Mouse (Mus musculus) kidney, adult 11 months (tissue): Measurements from ENCODE around the gene Wdr46.

ENCODE experiments used
- DNase-seq: peaks from one replicate; pipeline ENCODE4 v3.0.0; 2022

Gene Wdr46

DNA sequence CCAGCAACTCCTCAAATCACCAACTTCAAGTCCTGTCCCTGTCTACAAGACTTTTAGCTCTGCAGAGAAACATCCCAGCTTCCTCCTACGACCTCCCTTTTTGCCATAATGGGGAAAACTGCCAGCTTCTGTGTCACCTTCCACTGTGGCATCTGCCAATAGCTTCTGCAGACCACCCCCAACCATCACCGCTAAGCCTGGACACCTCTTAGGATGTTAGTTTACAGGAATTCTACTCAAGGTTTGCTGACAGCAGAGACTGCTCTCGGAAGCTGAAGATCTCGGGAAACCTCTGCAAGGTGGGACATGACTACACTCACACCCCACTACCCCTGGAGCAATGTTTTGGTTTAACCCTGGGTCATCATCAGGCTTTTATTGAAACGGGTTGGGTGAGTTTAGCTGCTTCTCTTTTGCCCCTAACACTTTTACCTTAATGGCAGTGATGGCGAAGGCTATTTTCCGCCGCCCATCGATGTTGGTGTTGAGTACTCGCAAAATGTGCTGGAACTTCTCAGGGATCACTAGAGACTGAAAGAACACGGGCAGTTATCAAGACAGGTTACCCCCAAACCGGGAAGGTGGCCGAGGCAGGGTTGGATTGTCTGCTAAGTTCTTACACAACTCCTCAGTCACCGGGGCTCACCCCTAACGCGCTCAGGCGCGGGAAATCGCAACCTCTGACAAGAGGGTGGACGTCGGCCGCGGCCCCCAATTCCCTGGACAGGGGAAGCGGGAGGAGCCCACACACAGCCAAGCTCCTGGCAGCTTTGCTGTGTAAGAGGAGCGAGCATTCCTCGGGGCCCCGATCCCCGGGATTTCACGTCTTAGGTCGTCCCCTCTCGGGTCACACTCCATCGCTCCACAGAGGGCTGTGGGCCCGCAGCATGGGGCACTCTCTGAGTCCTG lies 14.4 kb downstream of the Wdr46 start:
- DNase-seq, result no peak

DNA sequence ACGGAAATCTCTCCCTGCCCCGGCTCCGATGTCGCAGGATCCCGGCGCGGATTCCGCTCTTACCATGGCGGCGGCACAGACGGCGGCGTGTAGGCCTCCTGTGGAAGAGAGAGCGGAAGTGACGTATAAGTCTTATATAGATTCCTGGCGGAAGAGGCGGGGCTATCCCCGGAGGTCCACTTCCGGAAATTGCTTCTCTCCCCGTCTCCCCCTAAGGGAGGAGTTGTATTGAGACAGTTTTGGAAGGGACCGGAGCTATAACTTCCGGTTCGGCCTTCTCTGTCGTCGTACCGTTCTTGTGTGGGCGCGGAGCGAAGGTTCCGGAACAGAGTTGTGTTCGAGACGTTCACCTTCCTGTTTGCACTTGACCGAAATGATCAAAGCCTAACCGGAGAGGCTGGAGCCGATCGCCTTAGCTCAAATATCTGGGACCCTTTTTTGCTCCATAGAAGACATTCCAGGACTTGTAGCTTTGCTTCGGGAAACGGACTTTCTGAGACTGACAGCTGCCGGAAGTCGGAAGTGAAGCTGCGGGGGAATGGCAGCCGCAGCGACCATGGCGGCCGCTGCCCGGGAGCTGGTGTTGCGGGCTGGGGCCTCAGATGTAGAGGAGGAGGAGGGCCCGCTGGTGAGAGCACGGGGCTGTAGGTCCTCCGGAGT lies 15.2 kb downstream of the Wdr46 start, which contains the start of the genes Vps52 and Rps18:
Gene Vps52, plus strand, starts transcription at position 258 of the 660 bp plus-strand sequence.
Gene Rps18, minus strand, starts transcription at position 447 of the 660 bp plus-strand sequence.
- peak; percentile 97 for DNase-seq

DNA sequence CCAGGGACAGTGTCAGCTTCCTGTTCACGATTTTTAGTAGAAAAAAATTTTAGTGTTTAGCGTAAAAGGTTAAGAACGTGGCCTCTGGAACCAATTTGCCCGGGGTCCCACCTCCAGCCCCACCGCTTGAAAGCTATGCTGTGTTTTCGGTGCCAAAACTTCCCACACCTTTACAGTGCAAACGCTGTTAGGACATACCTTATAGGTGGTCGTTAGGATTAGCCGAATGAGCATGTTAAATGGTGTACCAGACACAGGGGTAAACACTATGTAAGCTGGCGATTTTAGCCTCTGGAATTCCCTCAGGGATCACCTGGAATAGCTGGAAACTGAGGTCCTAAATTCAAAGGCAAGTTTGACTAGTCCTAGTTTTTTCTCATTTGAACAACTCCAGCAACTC lies 15.9 kb downstream of the Wdr46 start:
- no peak for DNase-seq

DNA sequence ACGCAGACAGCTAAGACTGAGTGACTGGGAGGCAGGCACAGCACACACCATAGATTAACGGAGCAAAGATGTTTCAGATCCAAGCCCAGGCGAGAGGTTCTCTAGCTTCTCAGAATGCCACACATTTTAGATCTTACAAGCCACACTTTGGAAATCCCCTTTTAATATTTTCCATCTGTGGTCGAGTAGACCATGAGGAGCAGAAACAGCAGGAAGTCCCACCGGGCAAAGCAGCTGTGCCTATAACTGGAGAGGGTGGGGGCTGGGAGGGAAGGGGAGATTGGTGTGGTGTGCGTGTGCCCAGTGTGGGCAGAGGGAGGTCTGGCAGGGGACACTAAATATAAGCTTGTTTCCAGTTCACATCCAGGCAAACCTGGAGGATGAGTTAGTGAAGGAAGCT lies 17.0 kb downstream of the Wdr46 start:
- no peak for DNase-seq

DNA sequence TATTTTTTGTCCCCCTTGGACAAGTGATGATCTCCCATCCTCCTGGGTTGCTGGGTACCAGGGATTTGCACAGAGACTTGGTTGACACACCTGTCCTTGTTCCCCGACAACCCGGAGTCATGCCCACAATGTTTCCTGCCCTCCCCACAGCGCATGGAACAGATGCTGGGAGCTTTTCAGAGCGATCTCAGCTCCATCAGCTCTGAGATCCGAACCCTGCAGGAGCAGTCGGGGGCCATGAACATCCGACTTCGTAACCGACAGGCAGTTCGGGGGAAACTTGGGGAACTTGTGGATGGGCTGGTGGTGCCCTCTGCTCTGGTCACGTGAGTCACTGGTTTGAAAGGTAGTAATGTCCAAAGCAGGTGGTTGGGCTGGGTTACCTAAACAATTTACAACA lies 18.0 kb downstream of the Wdr46 start:
- no peak for DNase-seq

DNA sequence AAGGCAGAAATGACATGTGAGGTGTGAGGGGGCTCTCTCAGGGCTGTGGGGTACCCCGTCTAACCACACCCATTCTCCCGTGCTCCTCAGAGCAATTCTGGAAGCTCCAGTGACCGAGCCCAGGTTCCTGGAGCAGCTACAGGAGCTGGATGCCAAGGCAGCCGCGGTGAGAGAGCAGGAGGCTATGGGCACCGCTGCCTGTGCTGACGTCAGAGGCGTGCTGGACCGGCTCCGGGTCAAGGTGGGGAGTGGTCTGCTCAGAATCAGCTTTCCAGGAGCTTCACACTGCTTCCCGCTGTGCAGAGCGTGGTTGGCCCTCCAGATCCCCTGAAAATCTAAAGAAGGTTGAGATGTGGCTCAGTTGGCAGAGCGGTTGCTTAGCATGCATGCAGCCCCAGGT lies 18.7 kb downstream of the Wdr46 start:
- DNase-seq, result no peak

DNA sequence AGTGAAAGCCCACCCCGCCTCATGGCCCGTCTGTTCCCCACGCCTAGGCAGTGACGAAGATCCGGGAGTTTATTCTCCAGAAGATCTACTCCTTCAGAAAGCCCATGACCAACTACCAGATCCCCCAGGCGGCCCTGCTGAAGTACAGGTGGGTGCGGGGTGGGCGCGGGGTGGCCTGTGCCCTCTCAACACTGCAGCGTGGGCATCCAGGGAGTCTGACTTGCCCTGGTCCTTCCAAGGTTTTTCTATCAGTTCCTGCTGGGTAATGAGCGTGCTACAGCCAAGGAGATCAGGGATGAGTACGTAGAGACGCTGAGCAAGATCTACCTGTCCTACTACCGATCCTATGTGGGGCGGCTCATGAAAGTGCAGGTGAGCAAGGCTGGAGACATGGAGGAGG lies 19.5 kb downstream of the Wdr46 start:
- DNase-seq, result no peak

DNA sequence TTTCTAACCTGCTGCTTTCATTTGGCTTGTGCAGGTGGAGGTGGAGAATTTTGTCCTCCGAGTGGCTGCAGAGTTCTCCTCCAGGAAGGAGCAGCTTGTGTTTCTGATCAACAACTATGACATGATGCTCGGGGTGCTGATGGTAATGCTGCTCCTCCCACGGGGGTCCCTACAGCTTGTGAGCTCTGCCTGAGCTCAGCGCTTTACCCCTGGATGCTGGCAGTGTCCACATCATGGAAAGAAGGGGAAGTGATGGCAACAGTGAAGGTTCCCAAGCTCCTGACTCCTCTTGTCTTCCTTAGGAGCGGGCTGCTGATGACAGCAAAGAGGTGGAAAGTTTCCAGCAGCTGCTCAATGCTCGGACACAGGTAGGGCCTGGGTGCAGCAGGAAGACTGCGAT lies 22.4 kb downstream of the Wdr46 start:
- no peak for DNase-seq

DNA sequence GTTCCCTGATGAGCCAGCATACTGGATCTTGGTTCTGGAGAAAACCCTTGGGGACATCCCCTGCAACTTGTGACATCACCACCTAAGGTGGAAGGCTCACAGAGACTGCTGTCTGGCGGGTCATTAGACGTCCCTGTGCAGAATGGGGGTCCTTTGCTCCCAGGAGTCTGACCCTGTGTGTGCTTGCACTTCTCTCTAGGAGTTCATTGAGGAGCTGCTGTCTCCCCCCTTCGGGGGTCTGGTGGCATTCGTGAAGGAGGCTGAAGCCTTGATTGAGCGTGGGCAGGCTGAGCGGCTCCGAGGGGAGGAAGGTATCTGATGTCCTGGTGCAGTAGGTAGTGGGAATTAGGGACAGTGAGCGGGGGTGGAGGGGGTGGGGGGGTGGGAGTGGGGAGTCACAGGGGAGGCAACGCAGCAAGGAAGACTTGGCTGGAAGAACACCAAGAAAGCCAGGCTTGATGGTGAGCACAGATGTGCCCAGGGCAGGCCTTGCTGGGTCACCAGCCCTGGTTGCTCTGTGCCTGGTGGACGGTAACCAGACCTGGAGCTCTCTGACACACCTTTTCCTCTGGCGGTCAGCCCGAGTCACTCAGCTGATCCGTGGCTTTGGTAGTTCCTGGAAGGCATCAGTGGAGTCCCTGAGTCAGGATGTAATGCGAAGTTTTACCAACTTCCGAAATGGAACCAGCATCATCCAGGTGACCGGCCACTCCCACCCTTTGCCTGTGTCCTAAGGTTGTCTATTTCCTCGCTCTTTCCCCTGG lies 24.8 kb downstream of the Wdr46 start:
- no peak for DNase-seq

DNA sequence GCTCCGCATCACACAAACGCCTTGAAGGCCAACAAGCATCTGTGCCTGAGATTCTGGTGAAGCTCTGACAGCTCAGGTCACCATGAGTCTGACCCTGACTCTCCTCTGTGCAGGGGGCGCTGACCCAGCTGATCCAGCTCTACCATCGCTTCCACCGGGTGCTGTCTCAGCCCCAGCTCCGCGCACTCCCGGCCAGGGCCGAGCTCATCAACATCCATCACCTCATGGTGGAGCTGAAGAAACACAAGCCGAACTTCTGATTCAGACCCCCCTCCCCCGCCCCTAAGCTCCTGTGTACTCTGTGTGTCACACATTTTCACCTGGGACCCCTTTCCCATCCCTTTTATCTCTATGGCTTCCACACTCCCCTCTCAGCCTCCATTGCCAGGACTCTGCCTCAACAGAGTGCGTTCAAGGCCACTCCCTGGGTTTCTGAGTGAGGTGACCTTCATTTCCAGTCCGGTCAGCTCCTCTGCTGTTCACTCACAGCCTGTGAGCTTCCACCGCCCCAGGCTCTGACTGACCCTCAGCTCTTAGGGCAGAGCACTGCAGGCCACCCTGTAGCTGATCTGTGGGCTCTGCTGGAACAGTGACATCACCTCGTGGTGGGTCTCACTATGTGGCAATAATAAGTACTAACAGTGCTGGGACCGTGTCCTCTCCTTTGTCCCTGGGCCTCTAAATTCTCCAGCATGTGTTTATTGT lies 25.5 kb downstream of the Wdr46 start:
- no peak for DNase-seq

DNA sequence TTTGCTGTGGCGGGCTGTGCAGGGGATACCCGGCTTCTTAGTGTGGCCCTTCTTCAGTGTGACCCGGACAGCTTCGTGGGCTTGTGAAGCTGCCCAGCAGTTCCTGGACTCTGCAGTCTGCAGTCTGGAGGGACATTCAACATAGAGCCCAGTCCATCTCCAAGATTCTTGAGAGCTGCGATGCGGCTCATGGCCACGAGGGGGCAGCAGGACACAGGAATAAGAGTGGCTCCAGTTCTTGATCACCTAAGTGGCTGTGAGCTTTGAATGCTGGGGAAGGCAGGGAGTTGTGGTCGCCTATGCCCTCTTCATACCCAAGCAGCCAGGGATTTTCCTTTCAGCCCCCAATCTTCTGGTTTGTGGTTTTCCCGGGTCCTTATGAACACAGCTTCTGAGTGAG lies 28.0 kb downstream of the Wdr46 start:
- peak; percentile 77 for DNase-seq

DNA sequence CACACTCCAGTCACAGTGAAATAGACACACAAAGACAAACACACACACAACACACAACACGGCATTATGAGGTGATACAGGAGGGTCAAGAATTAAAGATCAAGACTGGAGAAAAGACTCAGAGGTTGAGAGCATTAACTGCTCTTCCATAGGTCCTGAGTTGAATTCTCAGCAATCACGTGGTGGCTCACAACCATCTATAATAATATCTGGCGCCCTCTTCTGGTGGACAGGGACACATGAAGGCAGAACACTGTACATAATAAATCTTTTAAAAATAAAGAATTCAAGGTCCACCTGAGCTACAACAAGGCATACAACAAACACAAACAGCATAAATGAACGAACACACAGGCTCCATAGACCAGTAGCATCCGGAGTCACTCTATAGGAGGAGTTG lies 28.5 kb downstream of the Wdr46 start:
- no peak for DNase-seq

DNA sequence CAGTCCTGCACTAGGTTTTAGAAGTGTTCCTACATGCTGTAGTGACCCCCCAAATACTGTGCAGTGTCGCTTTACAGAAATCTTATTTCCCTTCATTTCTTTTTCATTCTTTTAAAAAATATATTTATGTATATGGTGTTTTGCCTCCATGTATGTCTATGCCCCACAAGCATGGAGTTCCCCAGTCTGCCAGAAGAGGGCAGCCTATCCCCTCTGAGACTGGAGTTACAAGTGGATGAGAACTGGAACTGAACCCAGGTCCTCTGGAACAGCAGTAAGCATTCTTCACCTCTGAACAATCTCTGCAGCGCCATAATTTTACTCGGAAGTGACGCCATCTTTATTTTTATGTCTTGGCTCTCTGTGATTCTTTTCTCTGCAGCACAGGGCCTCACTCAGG lies 28.9 kb downstream of the Wdr46 start:
- DNase-seq, result no peak

DNA sequence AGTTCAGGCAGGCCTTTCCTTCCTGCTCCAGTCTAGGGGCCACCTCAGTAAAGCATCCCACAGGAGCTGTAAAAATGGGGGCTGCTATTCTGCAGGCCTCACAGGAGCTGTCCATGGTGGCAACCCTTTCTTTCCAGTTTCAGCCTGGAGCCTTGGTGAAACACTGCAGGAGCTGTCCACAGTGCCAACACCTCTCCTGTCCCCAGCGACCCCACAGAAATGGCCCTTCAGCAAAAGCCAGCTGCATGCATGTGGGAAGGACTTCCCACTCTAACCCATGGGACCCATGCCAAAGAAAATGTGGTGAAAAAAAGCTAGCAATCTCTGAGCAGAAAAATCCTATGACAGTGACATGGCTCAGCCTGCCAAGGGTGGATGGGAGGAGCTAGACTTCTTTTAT lies 32.2 kb downstream of the Wdr46 start:
- no peak for DNase-seq

DNA sequence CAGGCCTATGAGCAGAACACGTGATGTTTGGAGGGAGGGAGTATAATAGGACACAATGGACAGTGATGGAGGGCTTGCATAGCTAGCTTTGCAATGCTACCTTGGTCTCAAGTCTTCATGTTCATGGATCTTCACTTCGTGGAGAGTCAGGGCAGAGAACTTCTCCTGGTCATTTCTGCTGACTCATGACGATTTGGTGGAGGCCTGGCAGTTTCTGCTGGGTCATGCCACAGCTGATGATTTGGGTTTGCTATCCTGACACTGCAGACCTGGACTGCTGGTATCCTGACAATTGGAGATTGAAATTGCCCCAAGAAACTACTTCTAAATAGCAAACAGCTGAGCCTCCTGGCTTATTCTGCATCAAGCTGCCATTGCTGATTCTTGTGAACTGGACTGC lies 33.1 kb downstream of the Wdr46 start:
- DNase-seq, result no peak

DNA sequence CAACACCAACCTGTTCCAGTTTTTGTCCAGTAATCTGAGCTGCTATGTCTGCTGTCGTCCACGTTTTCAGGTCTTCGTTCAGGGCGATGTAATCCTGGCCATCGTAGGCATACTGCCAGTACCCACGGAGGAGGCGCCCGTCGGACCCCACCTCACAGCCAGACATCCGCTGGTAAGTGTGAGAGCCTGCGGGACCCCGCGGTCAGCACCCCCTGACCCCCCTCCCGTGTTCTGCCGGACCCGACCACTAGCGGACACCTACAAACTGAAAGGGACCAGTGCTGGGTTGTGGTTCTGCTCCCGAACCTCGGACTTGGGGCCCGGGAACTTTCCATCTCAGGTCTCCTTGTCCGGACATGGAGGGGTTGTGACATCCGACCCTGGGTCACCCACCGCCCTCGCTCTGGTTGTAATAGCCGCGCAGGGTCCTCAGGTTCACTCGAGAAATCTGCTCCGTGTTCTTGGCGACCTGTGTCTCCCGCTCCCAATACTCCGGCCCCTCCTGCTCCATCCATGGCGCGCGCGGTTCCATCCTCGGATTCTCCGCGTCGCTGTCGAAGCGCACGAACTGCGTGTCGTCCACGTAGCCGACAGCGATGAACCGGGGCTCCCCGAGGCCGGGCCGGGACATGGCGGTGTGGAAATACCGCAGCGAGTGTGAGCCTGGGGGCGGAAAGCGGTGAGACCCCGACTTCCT lies 37.5 kb downstream of the Wdr46 start:
- no peak for DNase-seq

DNA sequence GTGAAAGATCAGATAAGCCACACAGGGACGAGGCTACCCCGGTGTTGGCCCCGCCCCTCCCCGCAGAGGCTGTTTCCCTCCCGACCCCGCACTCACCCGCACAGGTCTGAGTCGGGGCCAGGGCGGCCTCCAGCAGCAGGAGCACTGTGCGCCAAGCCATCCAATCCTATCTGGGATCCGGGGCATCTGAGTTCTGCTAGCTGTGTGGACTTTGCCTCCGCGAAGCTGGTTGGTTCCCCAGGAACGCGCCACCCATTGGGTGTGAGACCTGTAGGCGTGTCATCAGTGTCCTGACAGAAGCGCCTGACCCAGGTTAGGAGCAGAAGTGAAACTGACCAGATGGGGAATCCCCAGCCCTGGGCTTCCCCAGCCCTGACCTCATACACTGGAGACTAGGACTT lies 38.2 kb downstream of the Wdr46 start:
- DNase-seq, result peak; percentile 97

DNA sequence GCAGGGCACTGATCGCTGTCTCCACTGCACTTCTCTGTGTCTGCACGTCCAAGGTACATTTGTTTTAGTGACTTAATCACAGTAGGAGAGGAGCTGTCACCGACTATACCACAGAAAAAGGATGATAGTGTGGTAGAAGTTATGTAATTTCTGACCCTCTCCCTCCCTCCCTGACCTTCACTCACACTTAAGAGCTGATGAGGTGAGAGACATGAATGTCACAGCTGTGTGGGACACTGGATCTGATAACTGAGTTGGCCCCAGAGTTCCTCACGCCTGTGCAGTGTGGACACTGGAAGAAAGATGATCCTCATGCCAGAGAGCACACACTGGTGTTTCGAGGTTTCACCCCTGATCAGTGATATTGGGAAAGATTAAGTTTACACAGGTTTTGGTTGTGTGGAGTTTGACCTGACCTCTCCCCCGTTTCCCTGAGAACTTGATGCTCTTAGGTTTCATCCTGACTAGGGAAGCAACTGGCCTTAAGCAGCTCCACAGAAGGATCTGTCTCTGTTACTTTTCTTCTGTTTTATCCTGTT lies 39.1 kb downstream of the Wdr46 start:
- no peak for DNase-seq

DNA sequence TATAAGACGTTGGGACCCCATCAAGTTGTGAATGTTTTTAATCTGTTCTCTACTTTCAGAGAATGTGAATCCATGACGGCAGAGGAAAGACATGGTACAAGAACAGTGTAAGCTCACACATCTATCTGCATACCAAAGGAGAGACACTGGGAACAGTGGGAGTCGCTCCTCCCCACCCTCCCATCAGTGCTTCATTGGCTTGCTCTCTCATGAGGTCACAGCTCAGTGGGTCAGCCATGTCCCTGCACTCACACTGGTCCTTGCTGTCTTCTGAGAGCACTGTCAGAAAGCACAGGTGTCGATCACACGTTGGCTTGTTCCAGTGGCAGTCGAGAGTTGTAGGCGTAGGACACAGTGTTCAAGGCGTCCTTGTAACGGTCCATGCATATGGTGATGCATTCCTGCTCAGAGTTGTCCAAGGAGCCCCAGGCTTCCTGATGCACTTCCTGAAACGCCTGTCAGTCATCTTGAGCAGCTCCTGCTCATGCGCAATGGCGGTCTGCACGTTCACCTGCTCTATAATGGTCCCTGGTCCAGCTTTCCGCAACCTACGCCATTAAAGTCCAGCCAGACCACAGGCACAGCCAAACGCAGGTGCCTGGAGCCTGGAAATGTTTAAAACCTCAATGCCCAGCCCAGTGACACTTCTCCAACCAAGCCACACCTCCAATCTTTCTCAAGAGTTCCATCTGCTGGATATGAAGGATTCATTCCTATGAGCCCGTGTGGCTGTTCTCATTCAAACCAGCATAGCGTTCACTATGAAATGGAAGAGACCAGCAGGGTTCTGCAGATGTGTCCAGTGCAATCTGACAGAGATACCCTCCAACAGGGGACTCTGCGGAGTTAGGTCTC lies 39.9 kb downstream of the Wdr46 start:
- DNase-seq, result no peak

DNA sequence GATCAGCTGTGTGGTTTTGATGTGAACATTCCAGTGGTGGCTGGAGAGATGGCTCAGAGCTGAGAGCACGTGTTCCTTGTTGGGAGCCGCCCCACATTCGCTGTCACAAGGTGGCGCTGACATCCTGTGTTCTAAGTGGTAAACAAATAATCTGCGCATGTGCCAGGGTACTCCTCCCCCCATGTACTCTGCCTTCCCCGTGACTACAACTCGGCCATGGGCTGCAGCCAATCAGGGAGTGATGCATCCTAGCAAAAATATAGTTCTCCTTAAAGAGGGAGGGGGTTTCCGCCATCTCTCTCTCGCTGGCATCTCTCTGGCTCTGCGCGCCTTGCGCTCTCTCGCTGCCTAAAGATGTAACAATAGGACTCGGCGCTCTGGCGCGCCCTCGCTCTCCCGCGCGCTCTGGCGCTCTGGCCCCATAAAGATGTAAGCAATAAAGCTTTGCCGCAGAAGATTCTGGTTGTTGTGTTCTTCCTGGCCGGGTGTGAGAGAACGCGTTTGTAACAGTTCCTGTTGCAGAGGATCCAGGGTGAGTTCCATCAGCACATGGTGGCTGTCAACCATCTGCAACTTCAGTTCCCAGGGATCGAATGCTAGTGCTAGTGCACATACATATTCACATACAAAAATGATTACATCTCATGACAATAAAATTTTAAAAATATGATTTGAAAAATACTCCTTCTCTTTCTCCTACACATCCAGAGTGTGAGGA lies 40.9 kb downstream of the Wdr46 start:
- peak; percentile 95 for DNase-seq
